Mouse (Mus musculus) hindbrain, embryonic 11.5 days (tissue): ENCODE measurements around the gene Got1. TPM values are rescaled to one million over a fixed set of nuclear protein-coding genes. Genes with fewer than 3 reads are reported as not detected.

Source experiments
- ATAC-seq: fragments of 200-750 bp; cut with Nextera tagmentation; 2 replicates; pipeline ENCODE4 v1.8.0; 2017; ENCODE audit warnings: mild to moderate bottlenecking, moderate TSS enrichment, moderate library complexity; ENCODE audit not compliant: low FRiP score
- DNase-seq: peaks from one replicate; pipeline ENCODE4 v3.0.0-alpha.2; 2015; ENCODE audit warnings: low spot score
- H3K27ac ChIP-seq: fragments of 300-500 bp; sonication (generic); 2 replicates; pipeline ENCODE4 v1.5.1; 2014; ENCODE audit warnings: mild to moderate bottlenecking, low read depth, low read length
- H3K27me3 ChIP-seq: fragments of 300-500 bp; sonication (generic); 2 replicates; pipeline ENCODE4 v1.6.1; 2014; ENCODE audit warnings: mild to moderate bottlenecking, low read length, moderate library complexity, mixed read lengths; ENCODE audit not compliant: control insufficient read depth, insufficient read depth
- H3K36me3 ChIP-seq: fragments of 300-500 bp; sonication (generic); 2 replicates; pipeline ENCODE4 v1.6.1; 2014; ENCODE audit warnings: mild to moderate bottlenecking, low read length, moderate library complexity, mixed read lengths; ENCODE audit not compliant: control insufficient read depth, insufficient read depth
- H3K4me1 ChIP-seq: fragments of 300-500 bp; sonication (generic); replicated peaks from 2 replicates; pipeline ENCODE4 v1.6.1; 2014; ENCODE audit warnings: low read length, mixed read lengths; ENCODE audit not compliant: control insufficient read depth, insufficient read depth
- H3K4me2 ChIP-seq: fragments of 300-500 bp; sonication (generic); replicated peaks from 2 replicates; pipeline ENCODE4 v1.6.1; 2014; ENCODE audit warnings: mild to moderate bottlenecking, low read depth, low read length
- H3K4me3 ChIP-seq: fragments of 300-500 bp; sonication (generic); 2 replicates; pipeline ENCODE4 v1.5.1; 2014; ENCODE audit warnings: low read depth, low read length
- H3K9ac ChIP-seq: fragments of 300-500 bp; sonication (generic); 2 replicates; pipeline ENCODE4 v1.6.1; 2014; ENCODE audit warnings: low read depth, low read length
- H3K9me3 ChIP-seq: fragments of 300-500 bp; sonication (generic); 2 replicates; pipeline ENCODE4 v1.6.1; 2016; ENCODE audit warnings: low read length; ENCODE audit not compliant: control insufficient read depth
- WGBS: fragments of 180-500 bp; shearing (Covaris S2); extraction: QIAGEN DNeasy Blood & Tissue Kit; methylation state at CpG from one replicate; pipeline ENCODE4 v1.1.7; 2014; 5-methylcytosine and 5-hydroxymethylcytosine counted together
- polyA plus RNA-seq: library from polyadenylated mRNA; unstranded; fragments of >200 nt; fragmentation: Nextera tagmentation; extraction: Ambion mirVana; gene quantifications from 2 replicates; pipeline ENCODE4 v1.2.1, GENCODE M21; 2014

Got1 gene
- polyA plus RNA-seq, 1 experiment from 2014 or later = 51.0 TPM

GRCm38 (mm10) chr19:43453025-43453424, 71.4 kb downstream of the Got1 start:
- 94% methylated on average over 4 of the region's 4 CpGs for WGBS
- Histone ChIP-seq H3K27me3 (no peaks in the 10 kb centered on the region), H3K36me3 (no peaks in the 10 kb centered on the region)

GRCm38 (mm10) chr19:43452176-43452575, 72.2 kb downstream of the Got1 start:
- Histone ChIP-seq H3K27me3 (no peaks in the 10 kb centered on the region), H3K4me3 (no peak overlapping the region), H3K4me2 (no peak overlapping the region), H3K4me1 (no peaks in the 10 kb centered on the region), H3K27ac (no peak overlapping the region), H3K9ac (no peak overlapping the region), H3K36me3 (no peaks in the 10 kb centered on the region), H3K9me3 (no peaks in the 10 kb centered on the region)
- DNase-seq (no peak), ATAC-seq (no peak)
- WGBS = 86% methylated on average over 5 of the region's 5 CpGs

More at GRCm38 (mm10) chr19:43453025-43453424, 71.4 kb downstream of the Got1 start:
- DNase-seq (no peak), ATAC-seq (no peak)
- H3K4me1 ChIP-seq = no peaks in the 10 kb centered on the region
- no peaks in the 10 kb centered on the region for H3K9me3 ChIP-seq
- no peak overlapping the region for H3K4me2 ChIP-seq
- H3K4me3 ChIP-seq = no peak overlapping the region
- no peak overlapping the region for H3K27ac ChIP-seq
- H3K9ac ChIP-seq = no peak overlapping the region

GRCm38 (mm10) chr19:43451563-43451962, 72.8 kb downstream of the Got1 start:
- ATAC-seq = no peak
- 92% methylated on average over 10 of the region's 10 CpGs for WGBS
- no peaks in the 10 kb centered on the region for H3K27me3 ChIP-seq

More at GRCm38 (mm10) chr19:43451563-43451962, 72.8 kb downstream of the Got1 start:
- no peaks in the 10 kb centered on the region for H3K4me1 ChIP-seq
- H3K9ac ChIP-seq = no peak overlapping the region
- no peak overlapping the region for H3K4me2 ChIP-seq
- no peak overlapping the region for H3K27ac ChIP-seq
- H3K36me3 ChIP-seq = no peaks in the 10 kb centered on the region
- H3K4me3 ChIP-seq = no peak overlapping the region
- DNase-seq = no peak
- no peaks in the 10 kb centered on the region for H3K9me3 ChIP-seq

Other genes starting within 250 kb of the Got1 start
- gene Hpse2, start 136.2 kb downstream of the Got1 start, polyA plus RNA-seq = 0.68 and 0.73 TPM in 2 replicates
- 0.39 and 1.1 TPM in 2 replicates for gene Cnnm1, start 84.2 kb downstream of the Got1 start, polyA plus RNA-seq
- gene Nkx2-3, start 87.7 kb upstream of the Got1 start, polyA plus RNA-seq = 0.20 and 0.38 TPM in 2 replicates
- 9.1 and 10.9 TPM in 2 replicates for gene Slc25a28, start 150.3 kb upstream of the Got1 start, polyA plus RNA-seq
- gene Entpd7, start 165.1 kb upstream of the Got1 start, polyA plus RNA-seq = 13.9 and 15.4 TPM in 2 replicates
- gene Cutc, start 228.4 kb upstream of the Got1 start, polyA plus RNA-seq = 13.9 and 14.5 TPM in 2 replicates
- gene Cox15, start 228.4 kb upstream of the Got1 start, polyA plus RNA-seq = 9.3 and 12.9 TPM in 2 replicates